Mouse (Mus musculus): Measurements from ENCODE around the gene Snrk. TPM values are rescaled to one million over a fixed set of nuclear protein-coding genes. Genes with fewer than 3 reads are reported as not detected.

Gene Snrk
- polyA plus RNA-seq, 1 experiment from 2014 or later, result 52.9 TPM

- Histone ChIP-seq H3K27ac (ENCODE audit: low read length) (peak overlapping the region; percentile 41; the same call in 1 of the 2 replicates), H3K9me3 (replicated peaks; ENCODE audit: control insufficient read depth, low read length) (no peaks in the 10 kb centered on the region), H3K4me1 (ENCODE audit: control insufficient read depth, insufficient read depth, low read length) (peaks cover 15% of the 10 kb centered on the region; the same call in 1 of the 2 replicates), H3K36me3 (ENCODE audit: control insufficient read depth, insufficient read depth, low read length) (no peaks in the 10 kb centered on the region), H3K4me2 (ENCODE audit: low read depth, low read length) (no peak overlapping the region), H3K4me3 (replicated peaks; ENCODE audit: low read length) (no peak overlapping the region), H3K9ac (ENCODE audit: low read length) (no peak overlapping the region), H3K27me3 (ENCODE audit: control insufficient read depth, insufficient read depth, low read length) (no peaks in the 10 kb centered on the region)
- ATAC-seq (ENCODE audit: insufficient read depth, low FRiP score), result peak; percentile 46; the same call in 1 of the 2 replicates
- 38% methylated on average over 4 of the region's 4 CpGs for WGBS
Measured at GRCm38 (mm10) chr9:122178427-122178826, 61.4 kb downstream of the Snrk start.

- Histone ChIP-seq H3K27me3 (ENCODE audit: control insufficient read depth, insufficient read depth, low read length) (no peaks in the 10 kb centered on the region), H3K4me2 (ENCODE audit: low read depth, low read length) (no peak overlapping the region), H3K36me3 (ENCODE audit: control insufficient read depth, insufficient read depth, low read length) (no peaks in the 10 kb centered on the region), H3K4me1 (ENCODE audit: control insufficient read depth, insufficient read depth, low read length) (peaks cover 15% of the 10 kb centered on the region; the same call in 1 of the 2 replicates), H3K9ac (ENCODE audit: low read length) (no peak overlapping the region), H3K4me3 (replicated peaks; ENCODE audit: low read length) (no peak overlapping the region), H3K9me3 (replicated peaks; ENCODE audit: control insufficient read depth, low read length) (no peaks in the 10 kb centered on the region), H3K27ac (ENCODE audit: low read length) (no peak overlapping the region)
- ATAC-seq (ENCODE audit: insufficient read depth, low FRiP score), result no peak
- 86% methylated on average over 3 of the region's 3 CpGs for WGBS
Measured at GRCm38 (mm10) chr9:122180105-122180504, 63.0 kb downstream of the Snrk start.

- Histone ChIP-seq H3K4me2 (ENCODE audit: low read depth, low read length) (no peak overlapping the region), H3K9ac (ENCODE audit: low read length) (no peak overlapping the region), H3K4me1 (ENCODE audit: control insufficient read depth, insufficient read depth, low read length) (peaks cover 8% of the 10 kb centered on the region; the same call in 1 of the 2 replicates), H3K27me3 (ENCODE audit: control insufficient read depth, insufficient read depth, low read length) (no peaks in the 10 kb centered on the region), H3K4me3 (replicated peaks; ENCODE audit: low read length) (no peak overlapping the region), H3K36me3 (ENCODE audit: control insufficient read depth, insufficient read depth, low read length) (no peaks in the 10 kb centered on the region), H3K27ac (ENCODE audit: low read length) (peak overlapping the region; percentile 16; the same call in 1 of the 2 replicates), H3K9me3 (replicated peaks; ENCODE audit: control insufficient read depth, low read length) (no peaks in the 10 kb centered on the region)
- ATAC-seq (ENCODE audit: insufficient read depth, low FRiP score), result no peak
- 48% methylated on average over 4 of the region's 4 CpGs for whole genome bisulfite sequencing
Measured at GRCm38 (mm10) chr9:122183074-122183473, 66.0 kb downstream of the Snrk start.

- no peak overlapping the region for H3K9ac ChIP-seq (ENCODE audit: low read length)
- no peaks in the 10 kb centered on the region for H3K27me3 ChIP-seq (ENCODE audit: control insufficient read depth, insufficient read depth, low read length)
- no peak for ATAC-seq (ENCODE audit: insufficient read depth, low FRiP score)
- no peaks in the 10 kb centered on the region for H3K4me1 ChIP-seq (ENCODE audit: control insufficient read depth, insufficient read depth, low read length)
- H3K4me3 ChIP-seq (replicated peaks; ENCODE audit: low read length), result no peak overlapping the region
- H3K27ac ChIP-seq (ENCODE audit: low read length), result no peak overlapping the region
- no peaks in the 10 kb centered on the region for H3K9me3 ChIP-seq (replicated peaks; ENCODE audit: control insufficient read depth, low read length)
- H3K36me3 ChIP-seq (ENCODE audit: control insufficient read depth, insufficient read depth, low read length), result no peaks in the 10 kb centered on the region
- whole genome bisulfite sequencing, result 83% methylated on average over 3 of the region's 3 CpGs
- no peak overlapping the region for H3K4me2 ChIP-seq (ENCODE audit: low read depth, low read length)
Measured at GRCm38 (mm10) chr9:122184329-122184728, 67.3 kb downstream of the Snrk start.

- WGBS, result 10% methylated on average over 2 of the region's 2 CpGs
- no peaks in the 10 kb centered on the region for H3K9me3 ChIP-seq (replicated peaks; ENCODE audit: control insufficient read depth, low read length)
- no peaks in the 10 kb centered on the region for H3K4me1 ChIP-seq (ENCODE audit: control insufficient read depth, insufficient read depth, low read length)
- H3K4me2 ChIP-seq (ENCODE audit: low read depth, low read length), result no peak overlapping the region
- H3K27ac ChIP-seq (ENCODE audit: low read length), result no peak overlapping the region
- H3K4me3 ChIP-seq (replicated peaks; ENCODE audit: low read length), result no peak overlapping the region
- no peak overlapping the region for H3K9ac ChIP-seq (ENCODE audit: low read length)
- ATAC-seq (ENCODE audit: insufficient read depth, low FRiP score), result peak; percentile 54; the same call in 1 of the 2 replicates
- H3K36me3 ChIP-seq (ENCODE audit: control insufficient read depth, insufficient read depth, low read length), result no peaks in the 10 kb centered on the region
- no peaks in the 10 kb centered on the region for H3K27me3 ChIP-seq (ENCODE audit: control insufficient read depth, insufficient read depth, low read length)
Measured at GRCm38 (mm10) chr9:122185061-122185460, 68.0 kb downstream of the Snrk start.

DNA sequence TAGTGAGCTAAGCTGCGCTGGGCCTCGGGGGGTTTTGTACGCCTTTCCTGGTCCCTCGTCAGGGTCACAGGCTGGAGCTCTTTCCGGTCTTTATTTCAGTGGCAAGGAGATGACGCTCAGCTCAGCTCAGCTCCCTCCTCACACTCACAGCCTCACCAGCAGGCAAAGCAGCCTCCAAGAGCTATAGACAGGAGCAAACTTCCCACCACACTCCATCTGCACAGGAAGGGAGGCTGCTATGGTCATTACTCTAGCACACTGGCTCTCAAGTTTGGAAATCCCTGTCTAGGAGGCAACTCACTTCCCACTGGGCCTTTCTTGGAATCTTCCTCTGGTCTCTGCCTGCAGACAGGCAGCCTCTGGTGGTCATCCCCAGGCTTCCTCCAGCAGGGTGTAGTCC is 68.9 kb downstream of the Snrk start:
- ATAC-seq (ENCODE audit: insufficient read depth, low FRiP score), result 0 out of 2 replicates have a peak, but pooled peaks have one; percentile 11
- Histone ChIP-seq H3K9me3 (replicated peaks; ENCODE audit: control insufficient read depth, low read length) (no peaks in the 10 kb centered on the region), H3K9ac (ENCODE audit: low read length) (0 out of 2 replicates have a peak overlapping the region, but pooled peaks have one; percentile 10), H3K4me1 (ENCODE audit: control insufficient read depth, insufficient read depth, low read length) (no peaks in the 10 kb centered on the region), H3K27ac (ENCODE audit: low read length) (peak overlapping the region; percentile 68), H3K27me3 (ENCODE audit: control insufficient read depth, insufficient read depth, low read length) (no peaks in the 10 kb centered on the region), H3K4me3 (replicated peaks; ENCODE audit: low read length) (no peak overlapping the region), H3K36me3 (ENCODE audit: control insufficient read depth, insufficient read depth, low read length) (no peaks in the 10 kb centered on the region), H3K4me2 (ENCODE audit: low read depth, low read length) (no peak overlapping the region)
- WGBS, result 84% methylated on average over 6 of the region's 6 CpGs

DNA sequence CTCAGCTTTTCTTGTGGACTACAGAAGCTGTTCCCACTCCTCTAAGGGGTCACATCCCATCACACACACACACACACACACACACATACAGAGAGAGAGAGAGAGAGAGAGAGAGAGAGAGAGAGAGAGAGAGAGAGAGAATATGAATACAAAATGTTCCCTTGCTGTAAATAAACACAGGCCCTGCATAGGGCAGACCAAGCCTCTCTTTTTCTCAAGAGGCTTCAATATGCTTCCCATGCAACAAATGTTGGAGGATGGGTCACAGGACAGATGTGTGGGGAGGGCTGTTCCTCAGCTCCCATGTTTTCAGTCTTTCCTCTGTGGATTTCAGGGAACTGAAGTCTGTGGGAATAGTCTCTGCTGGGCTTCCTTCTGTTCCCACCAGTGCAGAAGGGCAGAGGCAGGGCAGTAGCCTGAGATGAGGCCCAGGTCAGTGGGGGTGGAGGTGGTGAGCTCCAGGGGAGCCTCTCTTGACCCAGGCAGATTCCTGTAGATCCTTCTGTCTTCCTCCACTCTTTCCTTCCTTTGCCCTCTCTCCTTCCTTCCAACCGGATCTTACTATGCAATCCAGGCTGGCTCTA is 69.7 kb downstream of the Snrk start:
- Histone ChIP-seq H3K36me3 (ENCODE audit: control insufficient read depth, insufficient read depth, low read length) (no peaks in the 10 kb centered on the region), H3K27ac (ENCODE audit: low read length) (0 out of 2 replicates have a peak overlapping the region, but pooled peaks have one; percentile 38), H3K27me3 (ENCODE audit: control insufficient read depth, insufficient read depth, low read length) (no peaks in the 10 kb centered on the region), H3K4me1 (ENCODE audit: control insufficient read depth, insufficient read depth, low read length) (no peaks in the 10 kb centered on the region), H3K4me3 (replicated peaks; ENCODE audit: low read length) (no peak overlapping the region), H3K9me3 (replicated peaks; ENCODE audit: control insufficient read depth, low read length) (no peaks in the 10 kb centered on the region), H3K9ac (ENCODE audit: low read length) (no peak overlapping the region), H3K4me2 (ENCODE audit: low read depth, low read length) (no peak overlapping the region)
- ATAC-seq (ENCODE audit: insufficient read depth, low FRiP score), result no peak
- WGBS, result 57% methylated on average over 1 of the region's 1 CpGs

GRCm38 (mm10) chr9:122187451-122187921 is 70.4 kb downstream of the Snrk start:
- Histone ChIP-seq H3K9me3 (replicated peaks; ENCODE audit: control insufficient read depth, low read length) (no peaks in the 10 kb centered on the region), H3K4me2 (ENCODE audit: low read depth, low read length) (no peak overlapping the region), H3K27ac (ENCODE audit: low read length) (no peak overlapping the region), H3K27me3 (ENCODE audit: control insufficient read depth, insufficient read depth, low read length) (no peaks in the 10 kb centered on the region), H3K36me3 (ENCODE audit: control insufficient read depth, insufficient read depth, low read length) (no peaks in the 10 kb centered on the region), H3K4me3 (replicated peaks; ENCODE audit: low read length) (no peak overlapping the region), H3K4me1 (ENCODE audit: control insufficient read depth, insufficient read depth, low read length) (no peaks in the 10 kb centered on the region), H3K9ac (ENCODE audit: low read length) (no peak overlapping the region)
- WGBS, result 79% methylated on average over 7 of the region's 7 CpGs
- ATAC-seq (ENCODE audit: insufficient read depth, low FRiP score), result no peak

DNA sequence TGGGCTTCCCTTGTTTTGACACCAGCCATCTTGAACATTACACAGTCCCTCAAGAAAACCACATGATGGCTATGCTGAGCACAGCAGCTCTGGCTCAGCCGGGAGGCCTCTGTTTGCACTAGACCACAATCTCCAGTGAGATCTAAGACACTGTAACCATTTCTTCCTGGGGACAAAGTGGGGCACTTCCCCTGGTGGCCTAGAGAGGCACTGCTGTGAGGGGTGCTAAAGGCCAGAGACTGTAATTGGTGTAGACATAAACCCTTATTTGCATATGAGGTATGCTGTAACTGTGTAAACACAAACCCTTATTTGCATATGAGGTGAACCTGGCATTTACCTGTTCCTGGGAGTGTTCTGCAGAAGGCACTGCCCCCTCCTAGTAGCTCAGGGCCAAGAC is 71.7 kb downstream of the Snrk start:
- 31% methylated on average over 1 of the region's 1 CpGs for WGBS
- H3K27me3 ChIP-seq (ENCODE audit: control insufficient read depth, insufficient read depth, low read length), result no peaks in the 10 kb centered on the region
- no peak overlapping the region for H3K4me2 ChIP-seq (ENCODE audit: low read depth, low read length)
- no peaks in the 10 kb centered on the region for H3K36me3 ChIP-seq (ENCODE audit: control insufficient read depth, insufficient read depth, low read length)
- H3K4me1 ChIP-seq (ENCODE audit: control insufficient read depth, insufficient read depth, low read length), result no peaks in the 10 kb centered on the region
- no peak overlapping the region for H3K9ac ChIP-seq (ENCODE audit: low read length)
- no peaks in the 10 kb centered on the region for H3K9me3 ChIP-seq (replicated peaks; ENCODE audit: control insufficient read depth, low read length)
- ATAC-seq (ENCODE audit: insufficient read depth, low FRiP score), result peak; percentile 49; the same call in 1 of the 2 replicates
- H3K27ac ChIP-seq (ENCODE audit: low read length), result no peak overlapping the region
- no peak overlapping the region for H3K4me3 ChIP-seq (replicated peaks; ENCODE audit: low read length)
